Mouse (Mus musculus) small intestine, adult 2 months (tissue): ENCODE results near the gene R3hdm4.

Source experiments
- CTCF ChIP-seq: fragments of 200-500 bp; IDR thresholded peaks from 2 replicates; pipeline ENCODE4 v1.5.1; 2012; ENCODE audit warnings: low read depth, mild to moderate bottlenecking, control low read depth, inconsistent platforms, low read length, moderate library complexity, mixed read lengths; ENCODE audit not compliant: insufficient replicate concordance, insufficient read length; ENCODE audit errors: extremely low read depth
- POLR2A ChIP-seq: fragments of 200-500 bp; IDR thresholded peaks from 2 replicates; pipeline ENCODE4 v1.6.1; 2012; ENCODE audit warnings: low read depth, mild to moderate bottlenecking, control low read depth, inconsistent platforms, low read length, moderate library complexity

DNA sequence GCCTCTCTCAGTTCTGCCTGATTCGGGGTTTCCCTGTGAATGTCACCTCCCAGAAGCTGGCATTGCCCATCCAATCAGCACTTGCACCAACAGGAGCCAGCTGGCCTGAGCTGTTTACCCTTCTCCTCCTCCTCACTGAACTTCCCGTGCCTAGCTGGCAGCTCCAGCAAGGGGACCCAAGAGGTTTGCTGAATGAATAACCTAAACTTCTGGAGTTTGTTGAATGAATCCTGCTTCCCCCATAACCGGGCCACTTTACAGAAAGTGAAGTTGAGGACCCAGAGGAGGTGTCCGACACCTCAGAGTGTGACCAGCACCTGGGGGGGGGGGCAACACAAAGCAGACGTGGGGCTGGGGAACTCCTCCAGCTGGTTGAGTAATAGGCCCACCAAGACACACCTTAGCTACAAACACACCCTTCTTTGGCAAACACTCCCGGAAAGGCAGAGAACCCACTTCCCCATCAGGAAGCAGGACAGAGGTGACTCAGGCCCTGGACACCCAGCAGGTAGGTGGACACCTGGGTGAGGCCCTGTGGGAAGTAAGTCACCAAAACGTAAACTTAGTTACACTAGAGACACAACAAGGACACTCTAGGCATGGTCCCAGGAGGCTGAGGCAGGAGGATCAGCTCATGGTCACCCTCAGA, 5.9 kb downstream of the R3hdm4 start:
- TF ChIP-seq POLR2A (no peak), CTCF (no peak)
